Mouse (Mus musculus) gastrocnemius, postnatal 10 days (tissue): ENCODE results near the gene Gtf2ird1. TPM values are rescaled to one million over a fixed set of nuclear protein-coding genes. Genes with fewer than 3 reads are reported as not detected.
"Not testable (repeated sequence)": the region's sequence is repeated elsewhere in the genome, so short reads cannot be mapped to it uniquely, and the experiment has no call there.

Source experiments
- DNase-seq: peaks from one replicate; pipeline ENCODE4 v3.0.0; 2021; ENCODE audit warnings: mixed read lengths
- total RNA-seq, 2 experiments: library from RNA; stranded (reverse); gene quantifications; 2 replicates each; pipeline ENCODE4 v1.2.3; 2021

Gtf2ird1 gene
- total RNA-seq, 2 experiments from 2014 or later = 19.9 to 29.2 TPM

DNA sequence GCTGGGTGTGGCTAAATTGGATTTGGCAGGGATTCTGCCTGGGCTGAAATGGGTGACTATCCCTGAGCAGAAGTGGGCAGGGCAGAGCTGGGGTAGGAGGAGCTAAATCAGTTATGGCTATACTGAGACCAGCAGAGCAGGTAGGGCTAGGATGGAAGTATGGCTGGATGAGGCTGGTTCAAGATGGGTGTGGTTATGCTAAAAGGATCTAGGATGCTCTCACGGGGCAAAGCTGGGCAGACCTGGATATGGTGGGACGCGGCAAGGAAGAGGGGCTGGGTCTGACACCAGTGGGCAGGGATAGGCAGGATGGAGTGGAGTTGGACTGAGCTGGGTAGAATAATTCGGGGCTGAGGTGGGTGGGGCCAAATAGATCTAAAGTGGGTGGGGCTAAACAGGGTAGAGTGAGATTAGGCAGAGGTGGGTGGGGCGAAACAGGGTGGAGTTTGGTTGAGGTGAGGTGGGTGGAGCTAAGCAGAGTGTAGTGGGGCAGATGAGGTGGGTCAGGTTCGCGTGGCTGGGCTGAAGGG lies 46.1 kb downstream of the Gtf2ird1 start:
- no peak for DNase-seq

DNA sequence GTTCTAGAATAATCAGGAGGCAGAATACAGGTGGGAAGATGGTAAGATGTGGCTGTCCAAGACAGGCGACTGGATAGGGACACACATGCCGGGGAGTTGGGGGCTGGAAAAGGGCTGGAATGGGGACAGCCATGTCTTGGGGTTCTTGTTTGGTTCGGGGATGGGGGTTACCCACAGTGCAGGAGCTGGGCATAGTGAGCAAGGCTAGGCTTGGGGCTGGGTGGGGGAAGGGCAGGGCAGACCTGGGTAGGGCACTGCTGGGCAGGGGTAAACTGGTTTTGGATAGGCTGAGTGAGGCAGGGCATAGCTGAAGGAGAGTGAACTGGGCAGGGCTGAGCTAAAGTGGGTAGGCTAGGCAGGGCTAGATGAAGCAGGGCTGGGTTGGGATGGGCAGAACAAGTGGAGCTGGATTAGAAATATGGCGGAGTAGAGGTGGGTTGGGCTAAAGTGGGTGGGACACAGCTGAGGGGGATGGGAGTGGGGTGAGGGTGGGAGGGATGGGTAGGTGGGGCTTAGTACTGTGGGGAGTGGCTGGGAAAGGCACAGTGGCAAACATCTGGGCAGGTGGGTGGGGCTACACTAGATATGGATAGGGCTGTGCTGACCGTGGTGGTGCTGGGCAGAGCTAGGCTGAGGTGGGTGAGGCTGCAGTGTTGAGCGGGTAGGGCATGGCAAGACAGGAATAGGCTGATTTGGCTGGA lies 46.8 kb downstream of the Gtf2ird1 start:
- no peak for DNase-seq

DNA sequence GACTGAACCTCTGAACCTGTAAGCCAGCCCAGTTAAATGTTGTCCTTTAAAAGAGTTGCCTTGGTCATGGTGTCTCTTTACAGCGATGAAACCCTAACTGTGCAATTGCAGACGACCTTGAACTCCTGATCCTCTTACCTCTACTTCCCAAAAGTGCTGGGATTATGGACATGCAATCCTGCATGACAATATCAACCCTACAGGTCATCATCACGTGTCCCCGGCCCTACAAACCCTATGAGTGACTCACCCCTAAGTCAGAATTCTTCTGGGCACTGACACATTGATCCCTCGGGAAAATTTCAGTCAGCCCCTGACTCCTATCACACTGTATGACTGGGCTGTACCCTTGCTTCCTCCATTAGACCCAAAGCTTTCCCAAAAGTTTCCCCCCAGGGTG lies 48.4 kb downstream of the Gtf2ird1 start:
- no peak for DNase-seq

DNA sequence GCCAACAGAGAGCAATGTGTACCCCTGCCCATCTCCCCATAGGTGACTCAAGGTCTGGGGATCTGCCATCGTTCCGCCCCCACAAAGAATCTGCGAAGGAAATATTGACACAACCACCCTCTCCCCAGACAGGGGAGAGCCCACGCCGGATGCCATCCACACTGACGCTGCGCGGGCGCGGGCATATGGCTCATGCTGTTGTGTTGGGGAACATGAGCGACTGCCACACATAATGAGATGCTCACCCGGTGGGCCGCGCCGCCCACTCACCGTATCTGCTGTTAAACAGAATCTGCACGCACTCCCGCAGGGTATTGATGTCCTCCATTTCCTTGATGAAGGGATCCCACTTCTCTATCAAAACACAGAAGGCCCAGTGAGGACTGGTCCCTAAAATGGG lies 54.7 kb downstream of the Gtf2ird1 start:
- DNase-seq = no peak

DNA sequence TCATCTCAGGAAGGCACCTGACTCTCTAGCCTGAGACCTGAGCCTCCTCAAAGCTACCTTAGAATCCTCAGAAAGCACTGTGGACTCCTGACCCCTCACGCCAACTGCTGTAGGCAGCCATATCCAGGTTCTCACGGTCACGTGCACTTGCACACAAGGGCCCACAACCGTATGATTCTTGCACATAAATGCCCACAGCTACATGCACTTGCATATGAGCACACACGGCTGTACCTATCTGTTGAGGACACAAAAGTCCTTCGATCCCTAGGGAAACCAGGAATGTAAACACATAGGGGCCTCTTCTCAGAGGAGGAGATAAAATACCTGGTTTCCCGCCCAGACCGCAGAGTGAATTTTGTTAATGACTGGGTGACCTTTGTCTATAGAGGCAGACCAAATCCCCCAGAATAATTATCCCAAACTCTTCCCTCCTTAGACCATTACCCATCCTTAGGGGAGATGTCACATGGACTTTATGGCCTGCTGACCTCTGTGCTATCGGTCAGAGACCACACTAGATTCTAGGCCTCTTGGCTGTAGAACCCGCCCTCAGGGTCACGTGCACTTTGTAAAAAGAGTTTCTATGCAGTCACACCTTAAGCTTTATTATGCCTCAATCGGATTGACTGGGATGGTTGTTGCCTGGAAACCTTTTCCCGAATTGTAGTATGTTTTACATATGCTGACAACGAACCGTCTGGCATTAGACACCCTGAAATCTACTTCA lies 58.9 kb downstream of the Gtf2ird1 start:
- no peak for DNase-seq

DNA sequence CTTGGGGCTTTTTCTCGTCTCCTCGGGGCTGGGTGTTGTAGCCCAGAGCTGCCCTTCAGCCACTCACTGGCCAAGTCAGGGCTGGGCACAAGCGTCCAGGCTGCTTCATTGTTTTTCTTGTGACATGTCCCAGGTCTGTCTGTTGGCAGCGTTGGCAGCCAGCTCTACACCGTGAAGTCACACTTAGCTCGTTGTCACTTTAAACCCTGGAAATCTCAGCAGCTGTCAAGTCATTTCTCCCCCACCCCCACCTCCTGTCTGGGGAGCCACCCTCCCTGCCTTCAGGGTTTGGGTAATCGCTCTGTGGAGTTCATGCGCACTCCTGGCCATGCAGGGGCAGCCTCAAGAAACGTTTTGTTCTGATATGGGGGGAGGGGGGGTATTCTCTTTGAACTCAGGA lies 60.0 kb downstream of the Gtf2ird1 start:
- no peak for DNase-seq

DNA sequence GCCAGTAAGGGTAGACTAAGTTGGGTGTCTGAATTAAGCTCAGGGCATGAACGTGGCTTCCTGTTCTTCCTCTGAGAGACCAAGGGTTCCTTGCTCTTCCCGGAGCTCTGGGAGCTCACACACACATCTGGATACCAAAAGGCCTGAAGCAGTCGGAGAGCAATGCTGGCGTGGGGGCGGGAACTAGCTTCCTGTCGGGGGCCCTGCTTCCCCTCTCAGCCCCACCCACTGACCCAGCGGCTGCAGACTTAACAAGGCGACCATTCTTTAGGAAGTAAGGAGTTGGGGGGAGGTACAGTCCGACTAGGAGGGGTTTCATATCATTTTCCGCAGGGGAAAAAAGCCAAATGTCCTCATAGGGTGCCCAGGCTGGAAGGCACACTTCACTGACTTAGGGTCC lies 61.9 kb downstream of the Gtf2ird1 start:
- peak; percentile 46 for DNase-seq

DNA sequence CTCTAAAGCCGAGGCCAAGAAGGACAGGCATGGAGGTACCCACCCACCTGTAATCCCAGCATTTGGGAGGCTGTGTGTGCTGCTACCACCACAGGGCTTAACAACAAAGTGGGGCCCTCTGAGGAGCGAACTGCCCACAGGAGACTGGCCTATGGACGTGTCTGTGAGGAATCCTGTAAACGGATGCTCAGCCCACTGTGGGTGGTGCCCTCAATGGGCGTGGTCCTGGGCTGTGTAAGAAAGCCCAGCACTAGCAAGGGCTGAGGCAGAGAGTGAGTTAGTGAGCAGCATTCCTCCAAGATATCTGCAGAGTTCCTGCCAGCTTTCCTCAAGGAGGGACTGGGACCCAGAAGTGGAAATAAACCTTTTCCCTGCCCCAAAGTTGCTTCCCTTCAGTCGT lies 62.9 kb downstream of the Gtf2ird1 start:
- no peak for DNase-seq

DNA sequence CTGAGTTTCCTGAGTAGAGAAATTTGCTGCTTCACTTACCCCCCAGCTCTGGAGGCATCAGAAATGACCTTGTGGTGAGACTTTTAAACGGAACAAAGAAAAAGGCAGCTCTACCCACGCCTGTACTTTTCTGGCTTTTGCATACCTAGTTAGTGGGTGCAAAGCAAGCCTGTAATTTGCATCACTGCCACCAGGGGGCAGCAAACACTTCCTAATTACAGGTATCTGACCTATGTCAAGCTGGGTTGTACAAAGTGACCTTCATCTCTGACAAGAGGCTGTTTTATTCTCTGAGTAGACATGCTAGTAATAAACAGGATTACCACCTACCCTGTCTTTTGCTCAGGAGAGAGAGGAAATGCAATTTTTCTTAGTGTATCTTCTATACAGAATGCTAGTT lies 71.4 kb downstream of the Gtf2ird1 start:
- peak; percentile 86 for DNase-seq

DNA sequence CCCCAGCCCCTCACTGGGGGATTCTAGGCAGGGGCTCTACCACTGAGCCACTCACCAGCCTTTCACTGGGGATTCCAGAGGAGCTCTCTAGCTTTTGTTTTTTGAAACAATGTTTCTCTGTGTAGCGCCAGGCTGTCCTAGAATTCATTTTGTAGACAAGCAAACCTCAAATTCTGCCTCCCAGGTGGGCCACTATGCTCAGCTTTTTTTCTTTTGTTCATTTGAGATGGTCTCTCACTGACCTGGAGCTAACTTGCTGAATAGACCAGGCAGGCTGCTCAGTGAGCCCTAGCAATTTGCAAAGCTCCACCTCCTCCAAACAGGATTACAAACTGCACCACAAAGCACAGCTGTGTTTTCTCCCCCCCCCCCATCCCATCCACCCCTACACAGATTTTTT lies 81.3 kb downstream of the Gtf2ird1 start:
- DNase-seq = no peak

DNA sequence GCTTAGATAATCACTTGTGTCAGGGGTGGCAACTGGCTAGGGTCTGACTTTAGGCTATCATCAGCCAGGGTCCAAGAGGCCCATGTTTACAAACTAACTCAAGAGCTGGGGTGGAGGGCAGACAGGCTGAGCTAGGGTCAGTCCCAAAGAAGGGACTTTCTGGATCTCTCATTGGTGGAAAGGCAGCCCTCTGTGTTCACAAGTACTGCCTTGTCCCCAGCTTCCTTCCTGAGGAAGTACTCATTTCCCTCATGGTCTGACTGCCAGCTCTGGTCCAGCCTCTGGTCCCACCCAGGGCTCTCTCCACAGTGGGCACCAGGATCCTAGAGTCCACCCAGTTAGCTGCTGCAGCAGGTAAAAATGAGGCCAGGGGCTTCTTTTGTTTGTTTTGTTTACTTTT lies 82.0 kb downstream of the Gtf2ird1 start:
- no peak for DNase-seq

DNA sequence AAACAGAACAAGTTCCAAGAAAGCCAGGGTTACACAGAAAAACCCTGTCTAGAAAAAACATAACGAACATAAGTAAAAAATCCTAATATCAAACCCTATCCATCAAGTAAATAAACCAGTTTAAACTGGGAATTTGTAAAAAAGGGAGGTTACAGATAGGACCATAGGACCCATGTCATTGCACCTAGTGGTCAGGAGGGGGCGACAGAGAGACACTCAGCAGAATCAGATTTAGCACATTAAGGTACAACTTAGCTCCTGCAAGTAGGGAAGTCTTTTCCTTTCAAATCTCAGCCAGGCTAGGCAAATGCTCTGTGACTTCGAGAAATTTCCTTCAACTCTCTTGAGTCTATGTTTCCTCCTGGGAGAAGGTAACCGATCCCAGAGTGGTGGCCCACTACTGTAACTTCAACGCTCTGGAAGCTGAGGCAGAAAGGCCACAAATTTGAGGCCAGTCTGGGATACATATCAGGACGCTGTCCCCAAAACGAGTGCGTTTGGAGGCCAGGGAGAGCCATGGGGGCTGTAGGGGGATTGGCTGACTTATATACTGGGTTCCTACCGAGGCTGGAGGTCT lies 82.5 kb downstream of the Gtf2ird1 start:
- DNase-seq = peak; percentile 43

DNA sequence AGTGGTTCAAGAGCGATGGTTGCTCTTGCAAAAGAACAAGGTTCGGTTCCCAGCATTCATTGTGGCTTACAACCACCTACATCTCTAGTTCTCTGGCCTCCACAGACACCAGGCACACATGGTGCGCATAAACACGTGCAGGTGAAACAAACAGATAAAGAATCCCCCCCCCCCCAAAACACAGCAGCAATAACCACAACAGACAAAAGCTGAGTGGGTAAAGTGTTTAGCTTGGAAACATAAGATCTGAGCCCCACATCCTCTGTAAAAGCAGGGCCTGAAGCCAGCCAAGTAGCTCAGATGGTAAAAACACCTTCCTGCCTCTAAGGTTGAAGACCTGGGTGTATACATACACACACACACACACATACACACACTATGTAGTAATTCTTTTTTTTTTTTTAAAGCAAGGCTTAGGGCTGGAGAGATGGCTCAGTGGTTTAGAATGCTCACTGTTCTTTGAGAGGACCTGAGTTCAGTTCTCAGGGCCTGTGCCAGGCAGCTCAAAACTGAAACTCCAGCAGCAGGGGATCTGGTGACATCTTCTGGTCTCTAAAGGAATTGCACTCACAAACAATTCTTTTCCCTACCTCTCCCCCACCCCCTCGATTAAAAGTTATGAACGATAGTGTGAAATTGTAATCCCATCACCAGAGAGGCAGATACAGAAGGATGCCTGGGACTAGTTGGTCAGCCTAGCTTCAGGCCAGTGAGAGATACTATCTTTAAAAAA lies 83.4 kb downstream of the Gtf2ird1 start:
- no peak for DNase-seq

DNA sequence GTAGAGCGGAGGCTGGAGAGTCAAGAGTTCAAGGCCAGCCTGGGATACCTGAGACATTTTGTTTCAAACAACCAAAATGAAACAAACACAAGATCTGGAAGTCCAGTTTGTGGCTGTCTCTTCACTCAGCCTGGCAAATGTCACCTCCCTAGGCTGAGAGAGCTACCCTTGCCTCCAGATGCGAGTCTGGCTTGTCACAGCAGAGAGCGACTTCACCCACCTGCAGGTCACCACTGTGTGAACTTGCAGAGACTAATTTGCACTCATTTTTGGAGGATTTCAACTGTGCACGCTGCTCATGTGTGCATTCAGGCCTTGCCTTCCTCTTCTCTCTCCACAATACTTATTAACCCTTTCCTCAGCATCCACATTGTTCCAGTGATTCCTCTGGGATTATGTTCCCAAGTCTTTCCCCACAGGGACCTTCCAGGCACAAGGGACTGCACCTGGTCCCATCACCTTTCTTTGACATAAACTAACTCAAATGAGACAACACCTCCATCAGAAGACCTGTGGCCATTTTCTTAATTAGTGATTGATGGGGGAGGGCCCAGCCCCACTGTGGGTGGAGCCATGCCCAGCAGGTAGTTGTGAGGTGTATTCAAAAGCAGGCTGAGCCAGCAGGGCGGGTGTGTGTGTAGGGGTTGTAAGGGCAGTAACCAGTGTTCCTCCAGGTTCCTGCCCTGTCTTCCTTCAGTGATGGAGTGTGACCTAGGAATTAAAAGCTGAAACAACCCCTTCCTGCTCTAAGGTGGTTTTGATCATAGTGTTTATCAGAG lies 84.8 kb downstream of the Gtf2ird1 start:
- DNase-seq = no peak

DNA sequence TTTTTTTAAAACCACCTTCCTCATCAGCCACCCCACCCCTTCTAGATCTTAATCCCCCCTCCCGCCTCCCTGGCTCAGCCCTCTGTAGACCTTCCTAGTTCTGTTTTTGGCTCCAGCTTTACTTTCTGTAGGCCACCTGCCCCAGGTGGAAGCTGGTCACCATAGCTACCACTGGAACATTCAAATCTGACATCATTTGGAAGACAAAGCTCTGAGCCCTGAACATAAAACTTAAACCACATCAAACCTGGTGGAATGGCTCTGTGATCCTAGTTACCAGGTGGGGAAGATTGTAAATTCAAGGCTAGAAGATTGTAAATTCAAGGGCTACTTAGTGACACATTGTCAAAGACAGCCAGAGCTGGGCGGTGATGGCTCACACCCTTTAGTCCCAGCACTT lies 85.7 kb downstream of the Gtf2ird1 start:
- DNase-seq = no peak

DNA sequence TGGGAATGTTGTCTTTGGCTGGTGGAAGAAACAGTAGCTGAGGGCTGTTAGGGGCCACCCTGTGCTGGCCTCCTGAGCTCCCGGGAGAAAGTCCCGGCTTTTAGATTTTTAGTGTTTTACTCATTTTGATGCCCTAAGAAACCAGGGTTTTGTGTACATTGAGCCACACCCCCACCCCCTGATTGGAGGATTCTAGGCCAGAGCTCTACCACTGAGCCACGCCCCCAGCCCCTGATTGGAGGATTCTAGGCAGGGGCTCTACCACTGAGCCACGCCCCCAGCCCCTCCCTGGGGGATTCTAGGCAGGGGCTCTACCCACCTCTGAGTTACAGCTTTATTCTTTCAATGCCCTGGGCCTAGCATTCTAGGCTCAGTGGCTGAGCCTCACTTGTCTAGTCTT lies 97.4 kb downstream of the Gtf2ird1 start:
- DNase-seq = no peak

DNA sequence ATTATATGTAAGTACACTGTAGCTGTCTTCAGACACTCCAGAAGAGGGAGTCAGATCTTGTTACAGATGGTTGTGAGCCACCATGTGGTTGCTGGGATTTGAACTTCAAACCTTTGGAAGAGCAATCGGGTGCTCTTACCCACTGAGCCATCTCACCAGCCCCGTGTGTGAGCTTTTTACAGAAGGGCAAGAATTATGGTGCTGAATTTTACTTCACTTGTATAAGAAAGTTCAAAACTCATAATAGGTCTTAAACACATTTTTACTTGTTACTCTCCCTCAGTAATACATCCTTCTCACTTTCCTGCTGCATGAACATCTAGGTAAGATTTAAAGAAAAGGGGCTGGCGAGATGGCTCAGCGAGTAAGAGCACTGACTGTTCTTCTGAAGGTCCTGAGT lies 101.1 kb downstream of the Gtf2ird1 start:
- not testable (repeated sequence) for DNase-seq

DNA sequence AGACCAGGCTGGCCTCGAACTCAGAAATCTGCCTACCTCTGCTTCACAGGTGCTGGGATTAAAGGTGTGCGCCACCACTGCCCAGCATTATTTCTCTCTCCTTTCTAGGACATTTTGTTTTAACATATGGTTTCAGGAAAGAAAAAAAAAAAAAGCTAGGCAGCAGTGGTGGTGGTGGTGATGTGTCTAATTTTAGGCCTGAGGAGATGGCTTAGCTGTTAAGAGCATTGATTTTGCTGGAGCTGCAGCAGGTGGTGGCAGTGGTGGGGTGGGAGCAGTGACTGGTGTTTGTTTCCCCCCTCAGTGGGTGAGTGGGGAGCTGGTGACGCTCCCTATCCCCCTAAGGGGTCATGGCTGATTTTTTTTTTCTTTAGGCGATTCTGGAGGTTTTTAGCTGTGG lies 103.4 kb downstream of the Gtf2ird1 start:
- DNase-seq = no peak

DNA sequence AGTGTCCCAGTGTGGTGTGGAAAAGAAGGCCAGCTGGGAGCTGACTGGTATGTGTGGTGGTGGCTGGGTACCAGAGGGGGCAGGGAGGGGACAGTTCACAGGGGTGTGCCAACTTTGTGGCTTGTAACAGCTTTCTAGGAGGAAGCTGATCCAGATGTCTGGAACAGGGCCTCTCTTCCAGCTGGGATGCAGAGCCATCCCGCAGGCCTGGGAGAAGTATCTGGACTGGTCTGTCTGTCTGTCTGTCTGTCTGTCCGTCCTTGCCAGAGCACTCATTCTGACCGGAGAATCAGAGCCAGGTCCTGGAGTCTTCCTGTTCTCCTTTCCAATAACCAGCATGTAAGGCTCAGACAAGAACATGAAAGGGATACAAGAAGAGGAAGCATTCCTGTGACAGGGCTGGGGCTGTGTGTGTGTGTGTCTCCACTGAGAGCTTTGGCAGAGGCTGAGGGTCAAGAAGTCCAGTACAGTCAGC lies 104.0 kb downstream of the Gtf2ird1 start:
- peak; percentile 27 for DNase-seq

DNA sequence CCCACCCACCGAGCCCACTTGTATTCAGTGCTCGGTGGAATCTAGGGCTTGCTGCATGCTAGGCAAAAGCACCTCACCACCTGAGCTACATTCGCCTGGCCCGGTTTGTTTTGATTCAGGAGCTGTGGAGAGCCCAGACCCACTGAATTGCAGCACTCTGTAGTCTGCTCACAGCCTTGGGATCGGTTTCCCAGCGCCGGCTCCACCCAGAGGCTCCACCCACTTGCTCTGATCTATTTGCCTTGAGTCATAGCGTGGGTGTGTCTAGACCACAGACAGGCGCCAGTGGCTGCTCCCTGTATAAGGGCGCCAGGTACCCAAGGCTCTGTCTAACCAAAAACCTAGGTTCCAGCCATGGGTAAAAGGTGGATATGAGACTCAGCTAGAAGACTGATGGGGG lies 105.9 kb downstream of the Gtf2ird1 start:
- DNase-seq = peak; percentile 53

DNA sequence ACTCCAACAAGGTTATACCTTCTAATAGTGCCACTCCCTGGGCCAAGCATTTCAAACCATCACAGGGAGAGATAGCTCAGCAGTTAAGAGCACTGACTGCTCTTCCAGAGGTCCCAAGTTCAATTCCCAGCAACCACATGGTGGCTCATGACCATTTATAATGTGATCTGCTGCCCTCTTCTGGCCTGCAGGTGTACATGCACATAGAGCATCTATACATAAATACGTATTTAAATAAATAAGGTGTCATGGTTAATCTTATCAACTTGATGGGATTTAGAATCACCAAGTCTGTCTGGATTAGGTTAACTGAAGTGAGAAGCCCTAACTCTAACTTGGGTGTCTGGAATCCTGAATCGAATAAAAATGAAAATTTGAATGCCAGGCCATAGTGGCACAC lies 109.5 kb downstream of the Gtf2ird1 start:
- no peak for DNase-seq

DNA sequence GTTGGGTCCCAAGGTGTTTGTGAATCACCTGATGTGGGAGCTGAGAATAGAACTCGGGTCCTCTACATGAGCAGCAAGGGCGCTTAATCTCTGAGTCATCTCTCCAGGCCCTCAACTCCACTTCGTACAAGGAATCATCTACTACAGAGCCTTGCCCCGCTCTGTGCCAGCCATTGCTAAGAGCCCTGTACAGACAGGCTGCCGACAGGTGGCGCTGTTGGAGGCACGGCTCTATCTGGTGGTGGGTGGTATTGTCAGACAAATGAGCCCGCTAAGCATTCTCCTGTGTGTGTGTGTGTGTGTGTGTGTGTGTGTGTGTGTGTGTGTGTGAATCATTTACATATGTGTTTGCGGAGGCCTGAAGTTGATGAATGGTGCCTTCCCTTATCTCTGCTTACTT lies 111.1 kb downstream of the Gtf2ird1 start:
- peak; percentile 20 for DNase-seq
